Mouse (Mus musculus): ENCODE results near the gene Cpxm2.

- TF ChIP-seq CTCF (IDR thresholded peaks at IDR 0.05; ENCODE audit: low read depth, low read length) (no peak), GATA1 (IDR thresholded peaks at IDR 0.05; ENCODE audit: borderline replicate concordance, low read length) (no peak)
These were observed 145.5 kb downstream of the Cpxm2 start for GRCm38 (mm10) chr7:132009002-132009401.

Data from G1E (cell line).